ENCODE assay signal across 8 mouse cellular contexts in genomic region chr2:165325521-165326303, GRCm38 (mm10). TPM values are rescaled to one million over a fixed set of nuclear protein-coding genes. Genes with fewer than 3 reads are reported as not detected.
A peak's percentile ranks its signal among the peaks of the same experiment; 100 is the strongest.
DNase-seq lines count a peak whose midpoint lies in the region; ATAC-seq and TF ChIP-seq lines count a peak whose summit lies in the region.

No protein-coding gene starts in this region.

- peak; percentile 32 for ATAC-seq in embryonic facial prominence, embryonic 14.5 days (ENCODE audit: low read depth)
- ATAC-seq in midbrain, embryonic 14.5 days (ENCODE audit: low FRiP score, low TSS enrichment): peak; percentile 42

- H3K9me3 ChIP-seq in embryonic facial prominence, embryonic 14.5 days (ENCODE audit: control insufficient read depth, low read length): no peaks in the 10 kb centered on the region
- no peaks in the 10 kb centered on the region for H3K9me3 ChIP-seq in midbrain, embryonic 14.5 days (ENCODE audit: control insufficient read depth, low read length)

- peaks cover 43% of the 10 kb centered on the region for H3K4me1 ChIP-seq in embryonic facial prominence, embryonic 14.5 days (ENCODE audit: control insufficient read depth, insufficient read depth, low read length)
- peaks cover 47% of the 10 kb centered on the region for H3K4me1 ChIP-seq in midbrain, embryonic 14.5 days (ENCODE audit: control insufficient read depth, insufficient read depth, low read length)

- H3K9ac ChIP-seq in embryonic facial prominence, embryonic 14.5 days (ENCODE audit: low read depth, low read length): peak overlapping the region; percentile 87
- peak overlapping the region; percentile 89 for H3K9ac ChIP-seq in midbrain, embryonic 14.5 days (replicated peaks; ENCODE audit: low read length)

- DNase-seq in adrenal gland, postnatal 14 days: peak; percentile 36
- DNase-seq in adrenal gland, adult 18-20 months (ENCODE audit: low spot score in 2 of 2): no peak
- no peak for DNase-seq in embryonic facial prominence, embryonic 14.5 days (ENCODE audit: low spot score)
- DNase-seq in kidney, postnatal 10 days: peak; percentile 63
- no peak for DNase-seq in midbrain, embryonic 14.5 days
- no peak for DNase-seq in natural killer cell, adult 2 months (ENCODE audit: low spot score in 2 of 2)
- DNase-seq in adrenal gland, postnatal 10 days: no peak

- under 1% methylated on average over 18 of the region's 30 CpGs for WGBS in embryonic facial prominence, embryonic 14.5 days
- under 1% methylated on average over 30 of the region's 30 CpGs for WGBS in midbrain, embryonic 14.5 days

- H3K4me3 ChIP-seq in C2C12 (ENCODE audit: insufficient read depth, poor library complexity, severe bottlenecking): peak overlapping the region; percentile 85
- peak overlapping the region; percentile 89 for H3K4me3 ChIP-seq in embryonic facial prominence, embryonic 14.5 days (ENCODE audit: low read depth, low read length)
- H3K4me3 ChIP-seq in midbrain, embryonic 14.5 days (replicated peaks; ENCODE audit: low read depth, low read length): peak overlapping the region; percentile 92

- peak overlapping the region; percentile 99 for H3ac ChIP-seq in C2C12 (ENCODE audit: control insufficient read depth, insufficient read length, low read depth)

- no peak for TF ChIP-seq CTCF in C2C12 (IDR thresholded peaks at IDR 0.05; ENCODE audit: control insufficient read depth, insufficient read depth, insufficient read length)

- peak overlapping the region; percentile 54 for H3K27ac ChIP-seq in embryonic facial prominence, embryonic 14.5 days (replicated peaks; ENCODE audit: low read depth, low read length)
- peak overlapping the region; percentile 67 for H3K27ac ChIP-seq in midbrain, embryonic 14.5 days (replicated peaks; ENCODE audit: low read depth, low read length)

- peaks cover 32% of the 10 kb centered on the region for H3K79me3 ChIP-seq in C2C12 (ENCODE audit: low read depth)

- H3K27me3 ChIP-seq in C2C12 (ENCODE audit: control insufficient read depth, insufficient read depth, insufficient read length): peaks cover 3% of the 10 kb centered on the region
- no peaks in the 10 kb centered on the region for H3K27me3 ChIP-seq in embryonic facial prominence, embryonic 14.5 days (replicated peaks; ENCODE audit: control insufficient read depth, insufficient read depth, low read length)
- H3K27me3 ChIP-seq in midbrain, embryonic 14.5 days (ENCODE audit: control insufficient read depth, insufficient read depth, low read length): no peaks in the 10 kb centered on the region; the same call in 1 of the 2 replicates

- H3K4me2 ChIP-seq in embryonic facial prominence, embryonic 14.5 days (ENCODE audit: low read depth, low read length): peak overlapping the region; percentile 85
- peak overlapping the region; percentile 94 for H3K4me2 ChIP-seq in midbrain, embryonic 14.5 days (ENCODE audit: low read length)

- peaks cover 14% of the 10 kb centered on the region for H3K36me3 ChIP-seq in C2C12 (ENCODE audit: control insufficient read depth, insufficient read depth)
- no peaks in the 10 kb centered on the region for H3K36me3 ChIP-seq in embryonic facial prominence, embryonic 14.5 days (ENCODE audit: control insufficient read depth, insufficient read depth, low read length)
- H3K36me3 ChIP-seq in midbrain, embryonic 14.5 days (ENCODE audit: control insufficient read depth, insufficient read depth, low read length): no peaks in the 10 kb centered on the region; the same call in 1 of the 2 replicates

- peaks cover 55% of the 10 kb centered on the region for H3K79me2 ChIP-seq in C2C12 (ENCODE audit: control insufficient read depth, insufficient read depth)

TF ChIP-seq in C2C12, 6 proteins besides CTCF, POLR2A, EP300 and RAD21:
- TF ChIP-seq USF1 (IDR thresholded peaks at IDR 0.05; ENCODE audit: low read depth) (no peak), FOSL1 (IDR thresholded peaks at IDR 0.05; ENCODE audit: insufficient read depth, low read length, poor library complexity, severe bottlenecking) (no peak), MAX (IDR thresholded peaks at IDR 0.05) (no peak), MYOG (IDR thresholded peaks at IDR 0.05; ENCODE audit: control insufficient read depth, extremely low read depth, insufficient read length) (no peak), MYOD1 (IDR thresholded peaks at IDR 0.05; ENCODE audit: control insufficient read depth, insufficient read length, low read depth) (no peak), CEBPB (IDR thresholded peaks at IDR 0.05; ENCODE audit: low read depth) (no peak)

RNA-seq across cellular contexts. Expression of gene Elmo2, which starts 0.6 kb away (rescaled TPM):
- total RNA-seq in adrenal gland, postnatal 14 days (2021): 26.2 and 27.8 TPM in 2 replicates
- total RNA-seq in adrenal gland, adult 18-20 months (2021): 10 to 100 TPM; 21.6 to 24.5 TPM
- polyA plus RNA-seq in C2C12 (2012; fragmentation: generic; extraction: Trizol): 26.4 TPM
- 70.6 and 77.3 TPM in 2 replicates for polyA plus RNA-seq in embryonic facial prominence, embryonic 14.5 days (2014; fragmentation: Nextera tagmentation; extraction: Ambion mirVana)
- 92.3 and 109 TPM in 2 replicates for polyA plus RNA-seq in midbrain, embryonic 14.5 days (2014; fragmentation: Nextera tagmentation; extraction: Ambion mirVana)
- 10 to 100 TPM; 27.0 to 34.7 TPM for total RNA-seq in adrenal gland, postnatal 10 days (2021)

RNA-seq across cellular contexts. Expression of gene Slc35c2, which starts 38.0 kb away (rescaled TPM):
- 32.8 and 36.4 TPM in 2 replicates for total RNA-seq in adrenal gland, postnatal 14 days (2021)
- total RNA-seq in adrenal gland, adult 18-20 months (2021): 10 to 100 TPM; 30.7 to 50.1 TPM
- 46.5 TPM for polyA plus RNA-seq in C2C12 (2012; fragmentation: generic; extraction: Trizol)
- polyA plus RNA-seq in embryonic facial prominence, embryonic 14.5 days (2014; fragmentation: Nextera tagmentation; extraction: Ambion mirVana): 45.6 and 52.1 TPM in 2 replicates
- 60.8 and 65.2 TPM in 2 replicates for polyA plus RNA-seq in midbrain, embryonic 14.5 days (2014; fragmentation: Nextera tagmentation; extraction: Ambion mirVana)
- total RNA-seq in adrenal gland, postnatal 10 days (2021): 10 to 100 TPM; 33.0 to 34.1 TPM

RNA-seq across cellular contexts. Expression of gene Zfp663, which starts 42.8 kb away (rescaled TPM):
- total RNA-seq in adrenal gland, postnatal 14 days (2021): not detected in 2 replicates
- not detected for total RNA-seq in adrenal gland, adult 18-20 months (2021)
- polyA plus RNA-seq in C2C12 (2012; fragmentation: generic; extraction: Trizol): not detected
- 0.55 and 0.64 TPM in 2 replicates for polyA plus RNA-seq in embryonic facial prominence, embryonic 14.5 days (2014; fragmentation: Nextera tagmentation; extraction: Ambion mirVana)
- 8.4 and 10.8 TPM in 2 replicates for polyA plus RNA-seq in midbrain, embryonic 14.5 days (2014; fragmentation: Nextera tagmentation; extraction: Ambion mirVana)
- not detected for total RNA-seq in adrenal gland, postnatal 10 days (2021)

Comparison
In these comparisons a context has a peak if more than half of its experiments do, and no peak if none do; other contexts are left out.
1. DNase-seq: peak in adrenal gland, postnatal 14 days (single experiment) and kidney, postnatal 10 days (single experiment); none in adrenal gland, adult 18-20 months (0 of 2), embryonic facial prominence, embryonic 14.5 days (single experiment), midbrain, embryonic 14.5 days (single experiment), natural killer cell, adult 2 months (0 of 2) and adrenal gland, postnatal 10 days (single experiment).
2. Peak in every context shown above with its lines, with median percentiles within 50 percentile points of each other: H3K4me3 ChIP-seq.